Mouse (Mus musculus) gastrocnemius, adult 8-10 months (tissue): Measurements from ENCODE around the gene Pqlc3. TPM values are rescaled to one million over a fixed set of nuclear protein-coding genes. Genes with fewer than 3 reads are reported as not detected.

Source experiments
- DNase-seq, 2 experiments: peaks; one replicate each; pipeline ENCODE4 v3.0.0; 2022; ENCODE audit warnings: low spot score in 2 of 2
- total RNA-seq, 4 experiments: library from RNA; stranded (reverse); gene quantifications; 2 replicates each; pipeline ENCODE4 v1.2.4; 2022

The Pqlc3 gene
- total RNA-seq, 4 experiments from 2014 or later, result 0.48 to 2.3 (median 1.0) TPM

GRCm38 (mm10) chr12:17009466-17009865 lies 9.3 kb upstream of the Pqlc3 start:
- no peak for DNase-seq

- DNase-seq, result no peak
Observed at GRCm38 (mm10) chr12:17001211-17001610, 1.0 kb upstream of the Pqlc3 start.

- DNase-seq, result no peak
Observed at GRCm38 (mm10) chr12:17000628-17001027, 420 bp upstream of the Pqlc3 start.

- DNase-seq, result no peak
Observed at GRCm38 (mm10) chr12:16999146-16999545, 1.1 kb downstream of the Pqlc3 start.

- no peak for DNase-seq
Observed at GRCm38 (mm10) chr12:16996886-16997462, 3.2 kb downstream of the Pqlc3 start.

GRCm38 (mm10) chr12:16996281-16996680 lies 3.9 kb downstream of the Pqlc3 start:
- DNase-seq, result no peak

- no peak for DNase-seq
Observed at GRCm38 (mm10) chr12:16994291-16994690, 5.9 kb downstream of the Pqlc3 start.

GRCm38 (mm10) chr12:16992355-16992754 lies 7.9 kb downstream of the Pqlc3 start:
- no peak for DNase-seq

GRCm38 (mm10) chr12:16991376-16991775 lies 8.8 kb downstream of the Pqlc3 start:
- no peak for DNase-seq

- no peak for DNase-seq
Observed at GRCm38 (mm10) chr12:16985778-16986177, 14.4 kb downstream of the Pqlc3 start.

- no peak for DNase-seq
Observed at GRCm38 (mm10) chr12:16977120-16977519, 23.1 kb downstream of the Pqlc3 start.

GRCm38 (mm10) chr12:16966811-16967210 lies 33.4 kb downstream of the Pqlc3 start:
- DNase-seq, result no peak

- no peak for DNase-seq
Observed at GRCm38 (mm10) chr12:16963354-16963753, 36.9 kb downstream of the Pqlc3 start.

- DNase-seq, result no peak
Observed at GRCm38 (mm10) chr12:16958851-16959250, 41.4 kb downstream of the Pqlc3 start.

GRCm38 (mm10) chr12:16948239-16948638 lies 52.0 kb downstream of the Pqlc3 start:
- no peak for DNase-seq

GRCm38 (mm10) chr12:16941976-16942375 lies 58.2 kb downstream of the Pqlc3 start:
- no peak for DNase-seq

Other genes with a start within 250 kb of the Pqlc3 start
- 1 to 10 TPM in 3 of 4 experiments, under 1 TPM in 1; 0.27 to 5.3 (median 1.1) TPM for gene Greb1, start 199.5 kb downstream of the Pqlc3 start, total RNA-seq
- gene E2f6, start 189.4 kb downstream of the Pqlc3 start, total RNA-seq, result 100 to 1,000 TPM; 136 to 196 (median 151) TPM
- 100 to 1,000 TPM in 1 of 4 experiments, 10 to 100 TPM in 3; 76.4 to 106 (median 80.8) TPM for gene Rock2, start 105.5 kb downstream of the Pqlc3 start, total RNA-seq
- not detected for gene 2410004P03Rik, start 11.3 kb upstream of the Pqlc3 start, total RNA-seq
- gene Kcnf1, start 176.5 kb upstream of the Pqlc3 start, total RNA-seq, result 10 to 100 TPM in 1 of 4 experiments, 1 to 10 TPM in 3; 1.1 to 11.7 (median 2.7) TPM